Mouse (Mus musculus) gonadal fat pad, adult 2 months (tissue): ENCODE data around the gene Gpx7. TPM values are rescaled to one million over a fixed set of nuclear protein-coding genes. Genes with fewer than 3 reads are reported as not detected.
A peak's percentile ranks its signal among the peaks of the same experiment; 100 is the strongest.

Source experiments
- DNase-seq: peaks from one replicate; pipeline ENCODE4 v3.0.0-alpha.2; 2012; ENCODE audit warnings: low read depth
- polyA plus RNA-seq: library from polyadenylated mRNA; depleted of rRNA; stranded (reverse); fragments of >200 nt; gene quantifications from 2 replicates; pipeline ENCODE4 v1.2.3, GENCODE M21; 2012; rRNA removed

Gpx7 gene
- polyA plus RNA-seq = 29.4 and 31.5 TPM in 2 replicates

DNA sequence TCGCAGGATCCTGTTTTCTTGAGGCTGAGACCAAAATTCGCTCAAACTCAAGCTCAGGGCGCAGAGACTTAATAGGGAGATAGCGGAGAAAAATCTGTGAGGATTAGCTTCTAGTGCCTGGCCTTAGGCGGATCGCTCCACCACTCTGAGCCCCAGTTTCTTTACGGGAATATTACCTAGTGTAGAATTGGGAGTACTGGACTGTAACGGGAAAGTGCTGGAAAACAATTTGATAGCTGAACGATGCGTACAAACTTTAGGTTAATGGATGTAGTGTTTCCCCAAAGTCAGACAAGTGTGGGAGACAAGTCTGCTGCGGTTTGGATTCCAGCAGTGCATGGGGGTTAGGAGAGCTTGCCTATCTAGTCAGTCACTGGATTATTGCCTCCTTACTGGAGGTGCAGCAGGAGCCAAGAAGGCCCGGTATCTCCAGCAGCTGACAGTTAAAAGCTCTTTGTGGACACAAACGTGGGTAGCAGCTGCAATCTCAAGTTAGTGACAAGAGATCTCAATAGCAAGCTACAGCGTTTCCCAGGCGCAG lies at the start of gene Gpx7:
Gene Gpx7, minus strand, starts transcription at position 101 of the 541 bp plus-strand sequence.
- no peak for DNase-seq

DNA sequence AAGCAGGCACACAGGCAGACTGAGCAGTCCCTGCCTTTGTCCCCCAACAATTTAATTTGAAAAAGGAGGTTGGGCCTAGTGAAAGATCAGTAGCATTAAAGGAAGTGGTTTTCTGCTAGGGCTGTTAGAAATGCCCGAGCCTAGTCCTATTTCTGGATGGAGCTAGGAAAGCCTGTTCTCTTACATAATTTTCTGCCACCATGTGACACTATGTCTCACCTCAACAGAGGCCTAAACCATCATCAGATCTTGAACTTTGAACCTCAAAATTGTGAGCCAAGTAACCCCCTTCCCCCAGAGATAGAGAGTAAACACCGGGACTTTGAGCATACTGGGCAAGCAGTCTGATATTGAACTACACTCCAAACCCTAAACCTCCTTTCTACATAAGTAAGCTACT lies 49.3 kb upstream of the Gpx7 start:
- DNase-seq = no peak

DNA sequence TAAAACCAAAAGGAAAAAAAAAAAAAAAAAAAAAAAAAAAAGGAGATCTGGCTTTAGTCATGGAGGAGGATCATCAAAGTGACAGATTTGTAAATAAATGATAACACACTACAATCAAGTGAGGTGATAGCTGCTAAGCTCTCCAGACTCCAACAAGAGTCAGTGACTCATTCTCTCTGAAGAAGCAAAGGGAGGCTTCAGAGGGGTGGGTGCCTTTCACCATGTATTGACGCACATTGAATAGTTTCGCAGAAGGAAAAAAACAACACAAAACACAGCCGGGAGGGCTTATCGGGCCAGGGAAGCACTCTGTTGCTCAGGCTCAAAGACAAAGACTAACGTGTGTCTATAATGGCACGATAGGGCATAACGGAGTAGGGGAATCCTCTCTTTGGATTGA lies 41.3 kb upstream of the Gpx7 start:
- DNase-seq = no peak

DNA sequence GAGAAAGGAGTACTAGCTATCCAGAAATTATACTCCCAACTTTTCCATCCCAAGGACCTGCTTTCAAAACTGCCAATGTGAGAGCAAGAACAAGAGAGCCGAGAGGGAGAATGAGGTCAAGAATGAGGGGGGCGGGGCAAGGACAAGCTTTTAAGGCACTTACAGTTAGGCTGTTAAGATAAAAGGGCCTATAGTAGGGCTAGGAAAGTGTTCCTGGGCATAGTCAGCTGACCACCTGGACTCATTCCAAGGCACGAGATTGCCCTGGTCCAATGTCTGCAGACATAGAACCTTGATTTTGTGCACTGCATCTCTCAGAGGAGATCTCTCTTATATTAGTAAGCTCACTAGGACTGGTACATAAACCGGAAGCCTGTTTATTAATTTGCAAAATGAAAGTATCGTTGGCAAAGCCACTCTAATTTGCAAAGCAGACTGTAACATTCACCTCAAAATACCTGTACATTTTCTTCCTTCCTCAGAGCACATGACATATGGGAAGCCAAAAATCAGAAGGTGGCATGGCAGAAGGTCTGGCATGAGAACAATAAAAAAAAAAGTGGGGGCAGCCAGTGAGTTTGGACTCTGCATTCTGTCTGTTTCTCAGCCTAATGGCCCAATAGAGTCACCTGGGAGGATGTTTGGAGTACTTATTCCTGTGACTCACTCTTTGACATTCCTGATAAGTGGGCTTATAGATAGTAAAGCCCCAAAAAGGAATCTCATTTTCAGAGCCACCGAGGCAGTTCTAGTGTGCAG lies 31.5 kb upstream of the Gpx7 start:
- DNase-seq = no peak

DNA sequence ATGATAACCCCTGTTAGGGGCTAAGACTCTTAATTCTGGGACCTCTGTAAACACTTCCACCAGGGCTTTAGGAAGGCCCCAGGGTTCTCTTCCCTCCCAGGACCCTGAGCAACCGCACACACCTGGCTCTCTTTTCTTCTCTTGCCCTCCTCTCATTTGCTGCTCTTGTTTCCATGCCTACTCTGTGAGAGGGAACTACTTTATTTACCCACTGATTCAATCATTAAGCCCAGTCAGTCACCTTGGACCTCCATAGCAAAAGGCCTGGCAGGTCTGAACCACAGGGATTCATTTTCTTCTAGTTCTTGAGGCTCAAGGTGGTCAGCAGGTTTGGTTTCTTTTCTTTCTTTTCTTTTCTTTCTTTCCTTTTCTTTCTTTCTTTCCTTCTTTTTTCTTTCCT lies 29.5 kb upstream of the Gpx7 start:
- no peak for DNase-seq

DNA sequence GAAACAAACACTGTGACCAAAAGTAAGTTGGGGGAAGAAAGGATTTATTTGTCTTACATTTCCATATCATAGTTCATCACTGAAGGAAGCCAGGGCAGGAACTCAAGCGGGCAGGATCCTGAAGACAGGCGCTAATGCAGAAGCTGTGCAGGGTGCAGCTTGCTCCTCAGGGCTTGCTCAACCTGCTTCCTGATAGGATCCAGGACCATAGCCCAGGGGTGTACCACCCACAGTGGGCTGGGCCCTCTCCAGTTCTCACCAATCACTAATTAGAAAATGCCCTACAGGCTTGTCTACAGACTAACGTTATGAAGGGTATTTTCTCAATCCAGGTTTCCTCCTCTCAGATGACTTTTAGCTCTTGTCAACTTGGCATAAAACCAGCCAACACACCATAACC lies 28.9 kb upstream of the Gpx7 start:
- DNase-seq = no peak

DNA sequence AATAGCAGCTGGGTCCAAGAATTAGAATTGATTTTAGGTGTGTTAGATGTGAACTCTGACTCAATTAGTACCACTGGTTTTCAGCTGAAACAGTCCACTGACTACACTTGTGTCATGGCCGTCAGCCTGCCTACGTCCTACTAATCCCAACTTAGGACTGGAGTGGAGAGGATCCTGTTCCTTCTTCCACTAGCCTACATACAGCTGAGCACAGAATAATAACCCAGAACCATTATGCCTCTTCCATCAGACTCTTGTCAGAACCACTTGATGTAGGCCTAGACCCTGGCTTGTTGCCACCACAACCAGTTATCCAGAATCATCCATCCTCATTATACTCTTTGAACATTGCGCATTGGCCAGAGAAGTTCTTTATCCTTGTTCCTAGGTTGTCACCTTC lies 28.0 kb upstream of the Gpx7 start:
- DNase-seq = no peak

DNA sequence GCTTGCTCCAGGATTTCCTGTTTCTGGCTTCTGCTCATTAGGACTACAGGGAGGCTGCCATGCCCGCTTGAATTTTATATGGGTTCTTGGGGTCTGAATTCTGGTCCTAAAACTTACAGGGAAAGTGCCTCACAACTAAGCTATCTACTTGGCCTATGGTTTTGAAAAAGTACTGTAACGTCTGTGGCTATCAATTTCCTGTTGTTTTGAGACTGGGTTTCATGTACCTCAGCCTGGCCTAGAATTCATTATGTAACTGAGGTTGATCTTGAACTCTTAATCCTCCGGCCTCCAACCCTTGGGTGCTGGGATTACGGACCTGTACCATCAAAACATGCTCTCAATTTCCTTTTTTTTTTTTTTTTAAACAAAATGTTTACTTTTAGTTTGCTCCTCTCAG lies 27.5 kb upstream of the Gpx7 start:
- DNase-seq = no peak

DNA sequence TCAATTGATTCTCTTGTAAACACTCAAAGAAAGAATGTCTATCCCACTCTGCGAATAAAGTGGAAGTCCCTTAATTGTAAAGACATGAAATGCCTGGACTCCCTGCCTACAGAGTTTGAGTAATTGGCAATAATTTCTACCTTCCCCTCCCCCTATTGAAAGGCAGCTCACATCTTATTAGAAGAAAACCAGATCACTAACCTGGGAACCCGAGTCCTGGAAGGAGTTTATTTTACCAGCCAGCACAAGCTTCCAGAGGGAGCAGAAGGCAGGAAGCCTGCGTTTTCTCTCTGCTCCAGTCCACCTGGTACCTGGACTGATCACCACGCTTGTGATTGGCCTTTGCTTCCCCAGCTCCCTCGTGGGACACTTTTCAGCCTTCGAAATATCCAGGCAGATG lies 26.6 kb upstream of the Gpx7 start:
- no peak for DNase-seq

DNA sequence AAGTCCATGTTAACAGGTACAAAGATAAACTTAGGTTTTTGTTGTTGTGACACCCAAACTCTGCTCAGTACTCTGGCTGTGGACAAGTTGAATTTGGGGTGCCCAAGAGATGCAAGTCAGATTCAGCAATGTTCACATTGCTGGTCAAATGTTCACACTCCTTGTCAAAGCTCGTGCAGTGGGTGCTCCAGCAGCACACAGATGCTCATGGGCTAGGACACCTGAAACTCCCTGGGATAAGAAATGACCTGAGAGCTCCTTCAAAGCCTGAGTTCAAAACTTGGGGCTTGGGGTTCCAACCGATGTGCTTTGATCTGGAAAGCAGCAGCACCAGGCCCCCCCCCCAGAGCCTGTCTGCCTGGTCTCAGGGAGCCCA lies 24.8 kb upstream of the Gpx7 start:
- DNase-seq = no peak

DNA sequence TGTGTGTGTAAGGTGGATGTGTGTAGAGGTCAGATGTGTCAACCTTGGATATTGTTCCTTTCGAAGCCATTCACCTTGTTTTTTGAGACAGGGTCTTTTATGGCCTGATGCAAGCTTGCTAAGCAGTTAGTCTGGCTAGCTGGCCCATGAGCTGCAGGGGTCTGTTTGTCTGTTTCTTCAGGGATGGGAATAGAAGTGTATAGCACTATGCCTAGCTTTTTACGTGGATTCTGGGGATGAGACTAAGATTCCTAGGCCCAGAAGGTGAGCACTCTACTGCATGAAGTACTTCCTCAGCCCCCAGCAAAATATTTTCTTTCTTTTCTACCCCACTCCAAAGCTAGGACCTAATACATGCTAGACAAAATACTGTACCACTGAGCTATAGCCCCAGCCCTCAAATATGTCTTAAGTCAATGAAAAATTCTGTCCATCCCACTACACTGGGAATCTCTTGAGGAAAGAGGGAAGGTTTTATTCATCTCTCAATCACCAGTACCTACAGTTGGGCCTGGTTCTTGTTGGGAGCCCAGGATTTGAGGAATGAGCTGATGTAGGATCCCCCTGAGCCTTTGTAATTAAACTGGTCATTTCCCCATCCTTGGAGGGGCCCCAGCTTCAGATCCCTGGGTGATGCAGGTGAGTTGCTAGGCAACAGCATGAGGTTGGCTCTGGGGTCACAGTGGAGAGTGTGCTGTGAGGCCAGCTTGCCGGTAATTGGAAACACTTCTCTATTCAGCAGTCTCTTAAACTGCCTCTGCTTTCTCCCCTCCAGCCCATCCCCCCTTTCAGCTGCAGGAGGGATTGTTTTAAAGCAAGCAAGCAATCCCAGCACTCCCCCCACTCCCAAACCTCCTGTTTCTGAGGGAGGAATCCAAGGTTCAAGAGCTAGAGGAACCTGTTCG lies 24.1 kb upstream of the Gpx7 start:
- DNase-seq = no peak

DNA sequence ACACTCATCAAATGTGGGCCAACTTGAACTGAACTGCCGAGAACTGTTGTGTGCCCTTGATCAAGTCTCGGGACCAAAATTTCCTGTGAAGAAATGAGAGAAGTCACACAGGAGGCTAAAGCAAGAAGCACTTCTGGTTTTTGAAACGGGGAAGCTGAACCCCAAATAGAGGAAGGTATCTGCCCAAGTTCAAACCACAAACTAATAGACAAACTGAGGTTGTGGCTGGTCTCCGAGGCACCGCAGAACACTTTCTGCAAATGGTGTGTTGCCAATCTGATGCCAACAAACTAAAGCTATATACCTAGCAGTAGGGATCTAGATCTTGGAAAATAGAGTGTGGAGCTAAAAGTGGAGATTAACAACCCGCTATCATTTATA lies 21.6 kb upstream of the Gpx7 start:
- no peak for DNase-seq

DNA sequence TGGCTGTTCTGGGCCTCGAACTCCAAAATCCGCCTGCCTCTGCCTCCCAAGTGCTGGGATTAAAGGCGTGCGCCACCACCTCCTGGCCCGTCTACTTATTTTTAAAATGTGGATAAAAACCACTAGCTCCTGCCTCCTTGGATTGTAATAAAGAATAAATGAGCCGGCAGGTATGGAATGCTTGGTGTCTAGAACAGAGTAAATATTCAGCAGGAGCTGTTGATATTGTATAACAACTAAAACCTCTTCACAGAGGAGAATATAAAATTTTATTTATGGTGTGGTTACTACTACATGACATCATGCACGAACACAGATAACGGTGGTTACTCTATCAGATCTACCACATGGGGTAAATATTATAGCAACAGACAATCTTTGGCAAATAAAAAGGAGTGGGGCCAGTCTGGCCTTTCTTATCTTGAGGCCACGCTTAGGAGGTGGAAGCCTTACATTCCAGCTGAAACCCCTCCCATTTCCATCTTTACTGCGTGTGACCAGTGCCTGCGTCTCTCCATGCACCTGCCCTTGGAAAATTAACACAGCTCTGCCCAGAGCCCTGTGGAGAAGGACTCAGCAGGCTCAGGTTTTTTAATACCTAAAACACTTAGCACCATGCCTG lies 21.1 kb upstream of the Gpx7 start:
- no peak for DNase-seq

DNA sequence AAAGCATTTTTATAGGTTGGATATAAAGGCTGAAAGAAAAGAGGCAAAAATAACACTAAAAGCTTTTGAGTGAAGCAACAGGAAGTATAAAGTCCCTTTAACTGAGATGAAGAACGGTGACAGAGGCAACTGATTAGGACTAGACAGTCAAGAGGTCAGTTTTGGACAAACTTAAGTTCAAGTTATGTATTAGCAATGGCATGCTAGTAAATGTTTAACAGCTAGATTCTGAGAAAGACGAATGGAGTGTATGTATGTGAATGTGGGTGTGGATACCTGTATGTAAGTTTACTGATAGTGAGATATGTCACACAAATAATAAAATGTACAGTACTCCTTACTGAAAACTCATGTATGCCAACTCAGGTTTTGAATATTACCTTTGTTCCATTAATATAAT lies 17.8 kb upstream of the Gpx7 start:
- no peak for DNase-seq

DNA sequence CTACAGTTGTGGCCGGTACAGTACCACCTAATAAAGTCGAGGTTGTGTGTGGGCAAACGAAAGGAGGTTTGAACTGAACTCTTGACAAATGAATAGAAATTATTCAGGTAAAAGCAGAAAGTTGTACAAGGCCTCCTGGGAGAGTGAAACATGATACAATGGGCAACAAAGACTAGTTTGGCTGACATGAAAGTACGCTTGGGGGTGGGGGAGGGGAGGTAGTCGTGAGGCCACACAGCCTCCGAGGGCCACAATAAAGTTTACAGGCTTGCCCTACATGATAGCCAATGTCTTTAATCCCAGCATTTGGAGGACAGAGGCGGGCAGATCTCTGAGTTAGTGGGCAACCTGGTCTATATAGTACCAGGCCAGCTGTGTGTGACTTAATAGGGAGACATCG lies 860 bp upstream of the Gpx7 start:
- no peak for DNase-seq

DNA sequence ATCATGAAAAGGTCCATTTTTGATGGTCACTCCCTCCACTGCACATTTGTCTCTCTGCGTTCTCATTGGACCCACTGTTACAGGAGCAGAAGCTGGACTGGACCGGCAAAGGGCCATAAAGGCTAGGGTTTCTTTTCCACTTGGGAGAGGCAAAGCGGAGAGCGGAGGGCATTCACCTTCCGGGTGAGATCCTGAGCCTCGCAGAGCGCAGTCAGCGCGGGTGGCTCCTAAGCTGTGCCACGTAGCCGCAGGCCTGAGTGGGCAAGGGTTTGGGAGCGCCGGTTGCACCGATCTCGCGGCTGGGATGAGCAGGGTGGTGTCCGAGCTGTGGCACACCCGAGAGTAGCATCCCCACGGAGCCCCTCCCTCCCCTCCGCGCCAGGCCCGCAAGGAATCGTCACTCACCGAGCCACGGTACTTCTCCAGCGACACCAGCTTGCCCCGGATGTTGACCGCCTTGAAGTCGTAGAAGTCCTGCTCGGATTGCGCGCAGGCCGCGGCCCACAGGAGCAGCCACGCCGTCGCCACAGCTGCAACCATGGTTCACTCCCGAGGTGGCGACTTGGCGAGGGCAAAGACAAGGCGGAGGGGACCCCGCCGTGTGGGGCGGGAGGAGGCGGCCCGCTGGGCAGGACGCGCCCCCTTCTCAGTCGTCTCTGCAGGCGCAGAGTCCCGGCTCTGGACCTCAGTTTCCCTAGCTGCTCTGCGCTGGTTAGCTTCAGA lies 462 bp downstream of the Gpx7 start:
- no peak for DNase-seq

DNA sequence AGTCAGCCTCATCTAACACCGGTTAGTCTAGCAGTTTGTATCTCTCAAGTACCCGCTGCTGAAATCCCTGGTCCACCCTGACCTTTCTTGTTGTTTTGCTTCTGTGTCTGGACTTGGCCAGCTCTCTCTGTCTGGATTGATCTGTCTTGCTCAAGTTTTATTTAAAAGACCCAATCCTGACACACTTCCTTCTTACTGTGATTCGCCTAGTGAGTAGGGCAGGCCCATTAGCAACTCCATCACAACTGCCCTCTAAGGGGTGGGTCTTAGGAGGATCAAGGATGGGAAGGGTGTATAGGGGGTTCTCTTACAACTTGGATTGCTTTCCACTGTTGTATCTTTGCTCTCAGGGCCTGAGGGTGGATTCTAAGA lies 1.0 kb downstream of the Gpx7 start:
- no peak for DNase-seq

DNA sequence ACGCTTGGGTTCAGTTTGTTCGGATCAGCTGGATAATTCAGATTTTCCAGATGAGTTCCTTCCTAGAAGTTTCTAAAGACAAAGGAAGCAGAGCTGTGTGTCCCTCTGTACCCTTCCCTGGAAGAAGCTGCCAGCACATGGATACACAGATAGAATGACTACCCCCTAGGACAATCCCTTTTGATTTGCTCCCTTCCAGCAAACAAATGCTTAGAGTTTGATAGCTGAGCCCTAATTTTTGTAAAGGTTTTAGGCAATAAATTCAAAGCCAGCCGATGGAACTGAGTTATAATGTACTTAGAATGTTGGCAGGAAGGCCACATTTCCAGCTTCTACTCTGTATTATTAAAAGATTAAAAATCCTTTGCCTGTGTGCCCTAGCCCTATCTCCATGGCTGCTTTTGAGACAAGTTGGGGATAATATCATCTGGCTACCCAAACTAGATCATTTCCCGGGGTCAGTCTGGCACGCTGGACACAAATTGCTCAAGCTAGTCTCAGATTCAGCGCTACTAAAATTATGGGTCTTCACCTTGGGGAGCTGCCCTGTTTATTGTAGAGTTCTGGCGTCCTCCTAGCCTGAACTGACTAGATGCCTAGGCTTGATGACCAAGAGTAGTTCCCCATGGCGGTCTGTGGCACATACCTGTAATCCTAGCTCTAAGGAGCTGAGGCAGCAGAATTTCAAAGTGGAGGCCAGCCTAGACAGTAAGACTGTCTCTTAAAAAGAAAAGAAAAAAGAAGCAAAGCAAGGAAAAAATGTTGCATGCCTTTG lies 2.7 kb downstream of the Gpx7 start:
- no peak for DNase-seq

DNA sequence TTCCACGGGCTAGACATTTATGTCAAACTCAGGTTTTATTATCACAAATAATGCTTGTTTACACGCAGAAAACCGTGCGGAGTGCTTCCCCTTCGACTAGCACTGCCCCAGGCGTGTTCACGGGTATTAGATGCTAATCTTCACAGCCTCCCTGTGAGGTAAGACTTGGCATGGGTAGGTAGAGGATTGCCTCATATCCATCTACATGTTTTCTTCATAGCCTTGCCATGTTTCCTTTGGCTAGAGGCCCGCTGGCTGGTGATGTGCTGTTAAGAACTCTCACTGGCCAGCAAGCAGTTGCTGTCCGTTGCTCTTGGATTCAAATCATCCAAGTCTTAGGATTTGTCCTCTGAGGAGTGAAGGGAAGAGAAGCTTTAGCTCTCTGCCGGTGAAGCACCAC lies 6.4 kb downstream of the Gpx7 start:
- DNase-seq = peak; percentile 73

DNA sequence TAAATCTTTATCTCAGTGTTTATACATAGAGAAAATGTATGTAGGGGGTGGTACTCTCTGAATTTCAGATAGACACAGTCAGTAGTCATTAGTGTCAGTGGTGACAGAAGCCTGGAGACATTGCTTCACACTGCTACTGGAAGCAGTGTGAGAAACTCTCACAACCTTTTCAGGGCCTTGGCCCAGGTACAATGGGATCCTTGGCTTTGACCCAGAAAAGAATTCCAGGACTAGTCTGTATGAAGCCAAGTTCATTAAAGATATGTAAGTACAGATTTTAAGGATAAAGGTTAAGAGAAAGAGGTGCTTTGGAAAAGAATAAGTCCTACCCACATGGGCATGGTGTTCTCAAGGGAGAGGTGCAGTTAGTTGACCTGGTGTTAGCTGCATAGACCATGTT lies 12.5 kb downstream of the Gpx7 start:
- peak; percentile 49 for DNase-seq

DNA sequence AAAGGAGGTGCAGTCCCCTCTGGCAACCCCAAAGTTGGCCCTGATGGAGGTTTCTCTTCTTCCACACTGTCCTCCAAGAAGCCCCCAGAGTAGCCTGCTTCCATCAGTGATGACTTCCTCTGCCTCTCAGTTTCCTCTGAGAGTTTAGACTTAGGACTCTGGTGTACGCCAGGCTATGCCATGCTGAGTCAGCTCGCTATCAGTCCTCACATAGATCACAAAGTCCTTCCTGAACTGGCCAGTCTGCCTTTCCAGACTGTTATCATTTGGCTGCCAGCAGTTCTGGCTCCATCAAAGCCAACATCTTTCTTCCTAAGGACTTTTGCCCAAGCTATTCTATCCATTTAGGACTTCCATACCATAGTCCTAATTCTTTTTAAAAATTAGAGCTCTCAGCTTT lies 14.2 kb downstream of the Gpx7 start:
- DNase-seq = no peak
